ENCODE assay signal across 11 mouse cellular contexts in the genomic region with DNA sequence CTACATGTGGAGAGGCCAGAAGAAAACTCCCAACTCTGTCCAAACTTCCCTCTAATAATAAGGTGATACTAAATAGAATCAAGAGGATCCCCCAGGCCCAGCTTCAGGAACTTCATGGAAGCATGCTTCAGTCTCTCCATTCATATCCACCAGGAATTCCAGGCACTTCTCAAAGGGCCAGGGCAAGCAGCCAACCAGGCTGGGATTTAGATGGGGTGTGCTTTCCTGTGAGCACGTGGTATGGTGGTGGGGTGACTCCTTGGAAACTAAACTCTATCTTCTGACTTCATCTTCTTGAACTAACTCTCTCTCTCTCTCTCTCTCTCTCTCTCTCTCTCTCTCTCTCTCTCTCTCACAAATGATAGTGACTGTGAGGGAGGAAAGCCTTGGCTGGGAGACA.
A peak's percentile ranks its signal among the peaks of the same experiment; 100 is the strongest.
DNase-seq lines count a peak whose midpoint lies in the region; ATAC-seq lines count a peak whose summit lies in the region.
"Had no signal": no experiment of that assay in that cellular context is flagged by ENCODE, and none has a peak within 500 bp of the region (broad histone marks: within the 10 kb centered on the region; RNA-seq: fewer than 3 reads in every experiment).

No protein-coding gene starts in this region.

- peaks cover 71% of the 10 kb centered on the region for H3K4me1 ChIP-seq in kidney, embryonic 15.5 days

- no peaks in the 10 kb centered on the region for H3K9me3 ChIP-seq in kidney, embryonic 15.5 days (replicated peaks)
- H3K9me3 ChIP-seq: intestine, embryonic 15.5 days; limb, embryonic 13.5 days; midbrain, embryonic 15.5 days had no signal

- H3K4me2 ChIP-seq in kidney, embryonic 15.5 days, result no peak overlapping the region
- H3K4me2 ChIP-seq: intestine, embryonic 15.5 days; limb, embryonic 13.5 days; midbrain, embryonic 15.5 days had no signal

- peak; percentile 61 for DNase-seq in adrenal gland, postnatal 10 days
- no peak for DNase-seq in adrenal gland, adult 8-10 months
- DNase-seq in urinary bladder, postnatal 14 days (ENCODE audit: low spot score), result peak; percentile 60
- no peak for DNase-seq in urinary bladder, postnatal 10 days (ENCODE audit: low spot score)
- peak; percentile 71 to 86 for DNase-seq in lung, postnatal 4 days
- DNase-seq in frontal cortex, adult 2 months (ENCODE audit: extremely low spot score in 1 of 2, low spot score in 1 of 2), result no peak
- no peak for DNase-seq in B cell, adult 2 months

- ATAC-seq in kidney, embryonic 15.5 days (replicated peaks; ENCODE audit: low FRiP score), result no peak
- ATAC-seq: intestine, embryonic 15.5 days; midbrain, embryonic 15.5 days had no signal

- H3K9ac ChIP-seq in kidney, embryonic 15.5 days, result no peak overlapping the region
- H3K9ac ChIP-seq: intestine, embryonic 15.5 days; limb, embryonic 13.5 days; midbrain, embryonic 15.5 days had no signal

- H3K36me3 ChIP-seq in kidney, embryonic 15.5 days, result no peaks in the 10 kb centered on the region
- H3K36me3 ChIP-seq: intestine, embryonic 15.5 days; limb, embryonic 13.5 days; midbrain, embryonic 15.5 days had no signal

- WGBS in kidney, embryonic 15.5 days, result 61% methylated on average over 1 of the region's 1 CpGs

- no peaks in the 10 kb centered on the region for H3K27me3 ChIP-seq in kidney, embryonic 15.5 days
- H3K27me3 ChIP-seq: intestine, embryonic 15.5 days; limb, embryonic 13.5 days; midbrain, embryonic 15.5 days had no signal

- no peak overlapping the region for H3K4me3 ChIP-seq in kidney, embryonic 15.5 days (replicated peaks)
- H3K4me3 ChIP-seq: intestine, embryonic 15.5 days; limb, embryonic 13.5 days; midbrain, embryonic 15.5 days had no signal

- H3K27ac ChIP-seq in kidney, embryonic 15.5 days, result peak overlapping the region; percentile 32; the same call in 1 of the 2 replicates
- H3K27ac ChIP-seq: intestine, embryonic 15.5 days; limb, embryonic 13.5 days; midbrain, embryonic 15.5 days had no signal

Comparison
In these comparisons a context has a peak if more than half of its experiments do, and no peak if none do; other contexts are left out.
1. DNase-seq: peak in adrenal gland, postnatal 10 days (single experiment), urinary bladder, postnatal 14 days (single experiment) and lung, postnatal 4 days (2 of 2); none in adrenal gland, adult 8-10 months (single experiment), urinary bladder, postnatal 10 days (single experiment), frontal cortex, adult 2 months (0 of 2) and B cell, adult 2 months (0 of 2).